Mouse (Mus musculus) embryonic fibroblast, embryonic 13.5 days (primary cell): Measurements from ENCODE around the gene Mthfr.

ENCODE experiments used
- CTCF ChIP-seq: IDR thresholded peaks from 2 replicates; pipeline ENCODE4 v1.5.1; 2011; ENCODE audit warnings: mild to moderate bottlenecking, control low read depth, low read length, moderate library complexity, borderline replicate concordance; ENCODE audit not compliant: insufficient read depth
- POLR2A ChIP-seq: IDR thresholded peaks from 2 replicates; pipeline ENCODE4 v1.6.1; 2011; ENCODE audit warnings: low read depth, mild to moderate bottlenecking, control low read depth, low read length, moderate library complexity

- no peak for TF ChIP-seq POLR2A
- no peak for TF ChIP-seq CTCF
These were observed 14.6 kb downstream of the Mthfr start for GRCm38 (mm10) chr4:148053417-148053920.
